Mouse (Mus musculus): ENCODE measurements around the gene H2afx.

DNA sequence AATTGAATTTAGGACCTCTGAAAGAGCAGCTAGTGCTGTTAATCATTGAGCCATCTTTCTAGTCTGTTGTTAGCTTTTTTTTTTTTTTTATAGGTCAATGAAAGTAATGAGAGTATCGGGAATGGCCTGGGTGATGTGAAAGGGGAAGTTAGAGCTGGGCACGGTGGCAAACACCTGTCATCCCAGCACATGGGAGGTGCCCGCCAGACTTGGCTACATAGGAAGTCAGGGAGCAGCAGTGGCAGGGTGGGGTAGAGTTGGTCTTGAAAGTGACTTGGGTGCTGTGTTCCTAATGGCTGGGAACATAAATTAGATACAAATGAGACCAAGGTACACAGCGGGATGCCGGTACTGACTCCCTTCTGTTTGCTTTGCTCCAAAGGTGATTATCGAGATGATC lies 3.8 kb upstream of the H2afx start:
- no peak for TF ChIP-seq GABPA (IDR thresholded peaks at IDR 0.05; ENCODE audit: insufficient replicate concordance, low read depth, low read length)
- no peak for TF ChIP-seq POLR2A (IDR thresholded peaks at IDR 0.05; ENCODE audit: low read depth, low read length)

Data from CH12.LX (cell line).